10 mouse cellular contexts compared by ENCODE assay signal in the genomic region with DNA sequence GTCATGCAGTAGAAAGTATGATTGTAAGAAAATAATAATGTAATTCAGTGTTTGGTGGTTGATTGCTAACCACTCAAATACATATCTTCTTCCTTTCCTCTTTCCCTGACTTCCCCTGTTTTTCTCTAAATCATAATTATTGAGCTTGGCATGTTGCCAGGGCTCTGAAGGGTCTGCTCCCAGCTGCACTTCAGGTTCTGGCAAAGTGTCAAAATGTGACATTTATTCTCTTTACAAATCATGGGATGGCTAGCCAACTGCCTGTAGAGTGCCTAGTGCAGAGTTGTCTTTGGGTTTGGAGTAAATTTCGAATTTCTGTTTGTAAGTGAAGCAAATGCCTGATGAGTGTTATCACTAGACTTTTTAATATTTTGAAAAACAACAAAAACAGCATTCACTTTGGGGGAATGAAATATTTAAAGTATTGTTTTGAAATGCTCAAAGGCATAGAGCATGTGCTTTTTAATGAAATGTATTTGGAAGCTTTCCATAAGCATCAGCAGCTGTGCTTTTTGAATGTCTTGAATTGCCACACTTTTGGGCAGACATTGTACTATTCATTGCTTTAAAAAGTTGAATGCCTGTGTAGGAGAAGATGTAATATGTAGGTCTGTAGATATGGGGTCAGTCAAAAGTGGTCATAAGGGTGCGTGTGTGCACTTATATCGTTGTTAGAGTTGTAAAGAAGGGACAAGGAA. TPM values are rescaled to one million over a fixed set of nuclear protein-coding genes. Genes with fewer than 3 reads are reported as not detected.
A peak's percentile ranks its signal among the peaks of the same experiment; 100 is the strongest.
DNase-seq lines count a peak whose midpoint lies in the region; ATAC-seq lines count a peak whose summit lies in the region.
"Had no signal": no experiment of that assay in that cellular context is flagged by ENCODE, and none has a peak within 500 bp of the region (broad histone marks: within the 10 kb centered on the region; RNA-seq: fewer than 3 reads in every experiment).

No protein-coding gene starts in this region.

- H3K4me1 ChIP-seq in forebrain, embryonic 16.5 days (replicated peaks; ENCODE audit: control insufficient read depth, insufficient read depth, low read length) = peaks cover 5% of the 10 kb centered on the region; the same call in 1 of the 2 replicates
- peaks cover 5% of the 10 kb centered on the region for H3K4me1 ChIP-seq in midbrain, embryonic 16.5 days (ENCODE audit: control insufficient read depth, insufficient read depth, low read length)

- peak; percentile 10 for DNase-seq in gastrocnemius, postnatal 10 days
- no peak for DNase-seq in gastrocnemius, postnatal 14 days
- peak; percentile 24 to 40 for DNase-seq in kidney, postnatal 4 days
- no peak for DNase-seq in kidney, postnatal 36 days
- DNase-seq in MEL-GATA-1-ER (ENCODE audit: extremely low read depth, low read depth) = peak; percentile 40
- no peak for DNase-seq in testis, postnatal 10 days (ENCODE audit: low spot score)
- DNase-seq: thymus, postnatal 25 days had no signal

- H3K27me3 ChIP-seq in forebrain, embryonic 16.5 days (replicated peaks; ENCODE audit: control insufficient read depth, insufficient read depth, low read length) = no peaks in the 10 kb centered on the region
- no peaks in the 10 kb centered on the region for H3K27me3 ChIP-seq in midbrain, embryonic 16.5 days (ENCODE audit: control insufficient read depth, insufficient read depth, low read depth, low read length)

- 38% methylated on average over 3 of the region's 3 CpGs for WGBS in forebrain, embryonic 16.5 days
- WGBS in midbrain, embryonic 16.5 days = 70% methylated on average over 3 of the region's 3 CpGs

- no peak overlapping the region for H3K9ac ChIP-seq in forebrain, embryonic 16.5 days (replicated peaks; ENCODE audit: low read depth, low read length)
- H3K9ac ChIP-seq in midbrain, embryonic 16.5 days (ENCODE audit: low read depth, low read length) = no peak overlapping the region

- no peak overlapping the region for H3K4me3 ChIP-seq in forebrain, embryonic 16.5 days (replicated peaks; ENCODE audit: low read length)
- no peak overlapping the region for H3K4me3 ChIP-seq in midbrain, embryonic 16.5 days (ENCODE audit: low read depth, low read length)
- H3K4me3 ChIP-seq: erythroblast, embryonic 14.5 days had no signal

- intact Hi-C loops in gastrocnemius, postnatal 14 days (cut with DNase I; ENCODE audit: low total_unique reads) = no loop called here

- ATAC-seq in forebrain, embryonic 16.5 days = peak; percentile 88
- ATAC-seq in midbrain, embryonic 16.5 days = no peak

- H3K4me2 ChIP-seq in forebrain, embryonic 16.5 days (ENCODE audit: low read length) = no peak overlapping the region
- H3K4me2 ChIP-seq in midbrain, embryonic 16.5 days (ENCODE audit: low read length) = no peak overlapping the region

- H3K36me3 ChIP-seq in forebrain, embryonic 16.5 days (ENCODE audit: control insufficient read depth, insufficient read depth) = no peaks in the 10 kb centered on the region
- H3K36me3 ChIP-seq in midbrain, embryonic 16.5 days (ENCODE audit: control insufficient read depth, insufficient read depth, low read length) = no peaks in the 10 kb centered on the region

- H3K27ac ChIP-seq in forebrain, embryonic 16.5 days (ENCODE audit: low read length) = peak overlapping the region; percentile 45; the same call in 1 of the 2 replicates
- H3K27ac ChIP-seq in midbrain, embryonic 16.5 days (ENCODE audit: low read length) = no peak overlapping the region

- H3K9me3 ChIP-seq in forebrain, embryonic 16.5 days (ENCODE audit: control insufficient read depth, low read length) = no peaks in the 10 kb centered on the region
- H3K9me3 ChIP-seq in midbrain, embryonic 16.5 days (replicated peaks; ENCODE audit: control insufficient read depth, low read length, poor library complexity, severe bottlenecking) = no peaks in the 10 kb centered on the region

RNA-seq across cellular contexts. Expression of a gene that starts 21.3 kb away (rescaled TPM):
- total RNA-seq in gastrocnemius, postnatal 10 days (2021) = 10 to 100 TPM; 15.3 to 17.6 TPM
- 10 to 100 TPM; 12.2 to 13.4 TPM for total RNA-seq in gastrocnemius, postnatal 14 days (2021)
- 16.9 and 17.9 TPM in 2 replicates for polyA plus RNA-seq in forebrain, embryonic 16.5 days (2015; fragmentation: Nextera tagmentation; extraction: Ambion mirVana)
- 16.3 and 19.2 TPM in 2 replicates for polyA plus RNA-seq in midbrain, embryonic 16.5 days (2015; fragmentation: Nextera tagmentation; extraction: Ambion mirVana)

Comparison
In these comparisons a context has a peak if more than half of its experiments do, and no peak if none do; other contexts are left out.
1. DNase-seq: peak in gastrocnemius, postnatal 10 days (single experiment), kidney, postnatal 4 days (2 of 2) and MEL-GATA-1-ER (single experiment); none in gastrocnemius, postnatal 14 days (single experiment), kidney, postnatal 36 days (0 of 2) and testis, postnatal 10 days (single experiment).